Mouse (Mus musculus) cerebellum, adult 11 months (tissue): ENCODE data around the gene Arhgap27.
"Not testable (repeated sequence)": the region's sequence is repeated elsewhere in the genome, so short reads cannot be mapped to it uniquely, and the experiment has no call there.

Source experiments
- DNase-seq: peaks from one replicate; pipeline ENCODE4 v3.0.0; 2022

Arhgap27 gene

GRCm38 (mm10) chr11:103363214-103364148 is at the start of gene Arhgap27:
TSS of gene Arhgap27 (minus strand) at chr11:103363692.
- peak; percentile 29 for DNase-seq

GRCm38 (mm10) chr11:103412950-103413423 is 49.5 kb upstream of the Arhgap27 start:
- no peak for DNase-seq

GRCm38 (mm10) chr11:103411981-103412949 is 48.8 kb upstream of the Arhgap27 start, which contains the start of gene Plekhm1:
TSS of gene Plekhm1 (minus strand) at chr11:103412687.
- DNase-seq, result peak; percentile 95

- no peak for DNase-seq
Measured at GRCm38 (mm10) chr11:103411301-103411700, 47.8 kb upstream of the Arhgap27 start.

- DNase-seq, result no peak
Measured at GRCm38 (mm10) chr11:103408880-103409279, 45.4 kb upstream of the Arhgap27 start.

GRCm38 (mm10) chr11:103407136-103407535 is 43.6 kb upstream of the Arhgap27 start:
- not testable (repeated sequence) for DNase-seq

GRCm38 (mm10) chr11:103406551-103406950 is 43.1 kb upstream of the Arhgap27 start:
- no peak for DNase-seq

GRCm38 (mm10) chr11:103405814-103406213 is 42.3 kb upstream of the Arhgap27 start:
- no peak for DNase-seq

GRCm38 (mm10) chr11:103404618-103405017 is 41.1 kb upstream of the Arhgap27 start:
- no peak for DNase-seq

- DNase-seq, result no peak
Measured at GRCm38 (mm10) chr11:103403776-103404175, 40.3 kb upstream of the Arhgap27 start.

GRCm38 (mm10) chr11:103402738-103403137 is 39.2 kb upstream of the Arhgap27 start:
- DNase-seq, result no peak

GRCm38 (mm10) chr11:103402198-103402597 is 38.7 kb upstream of the Arhgap27 start:
- DNase-seq, result peak; percentile 27

- DNase-seq, result no peak
Measured at GRCm38 (mm10) chr11:103399986-103400385, 36.5 kb upstream of the Arhgap27 start.

GRCm38 (mm10) chr11:103399050-103399449 is 35.6 kb upstream of the Arhgap27 start:
- DNase-seq, result no peak

- DNase-seq, result no peak
Measured at GRCm38 (mm10) chr11:103396682-103397081, 33.2 kb upstream of the Arhgap27 start.

GRCm38 (mm10) chr11:103396236-103396635 is 32.7 kb upstream of the Arhgap27 start:
- no peak for DNase-seq

GRCm38 (mm10) chr11:103394604-103395003 is 31.1 kb upstream of the Arhgap27 start:
- no peak for DNase-seq

GRCm38 (mm10) chr11:103394025-103394424 is 30.5 kb upstream of the Arhgap27 start:
- no peak for DNase-seq

GRCm38 (mm10) chr11:103387870-103388526 is 24.5 kb upstream of the Arhgap27 start:
- DNase-seq, result no peak

GRCm38 (mm10) chr11:103386827-103387226 is 23.3 kb upstream of the Arhgap27 start:
- no peak for DNase-seq

- DNase-seq, result no peak
Measured at GRCm38 (mm10) chr11:103381956-103382613, 18.6 kb upstream of the Arhgap27 start.

- DNase-seq, result no peak
Measured at GRCm38 (mm10) chr11:103381505-103381904, 18.0 kb upstream of the Arhgap27 start.
